Mouse (Mus musculus) midbrain, embryonic 10.5 days (tissue): Measurements from ENCODE around the gene Cyp19a1. TPM values are rescaled to one million over a fixed set of nuclear protein-coding genes. Genes with fewer than 3 reads are reported as not detected.

ENCODE experiments used
- DNase-seq: peaks from one replicate; pipeline ENCODE4 v3.0.0-alpha.2; 2017; ENCODE audit warnings: low spot score
- H3K27ac ChIP-seq: fragments of 300-500 bp; sonication (generic); replicated peaks from 2 replicates; pipeline ENCODE4 v1.5.1; 2016; ENCODE audit warnings: mild to moderate bottlenecking
- H3K27me3 ChIP-seq: fragments of 300-500 bp; sonication (generic); 2 replicates; pipeline ENCODE4 v1.6.1; 2016; ENCODE audit warnings: low read depth, mild to moderate bottlenecking; ENCODE audit not compliant: poor library complexity, severe bottlenecking
- H3K36me3 ChIP-seq: fragments of 300-500 bp; sonication (generic); 2 replicates; pipeline ENCODE4 v1.6.1; 2016; ENCODE audit warnings: mild to moderate bottlenecking, moderate library complexity
- H3K4me1 ChIP-seq: fragments of 300-500 bp; sonication (generic); 2 replicates; pipeline ENCODE4 v1.6.1; 2016
- H3K4me3 ChIP-seq: fragments of 300-500 bp; sonication (generic); 2 replicates; pipeline ENCODE4 v1.5.1; 2016; ENCODE audit warnings: mild to moderate bottlenecking, moderate library complexity
- H3K9me3 ChIP-seq: fragments of 300-500 bp; sonication (generic); replicated peaks from 2 replicates; pipeline ENCODE4 v1.6.1; 2016; ENCODE audit warnings: mild to moderate bottlenecking
- WGBS: fragments of 180-500 bp; shearing (Covaris S2); methylation state at CpG from one replicate; pipeline ENCODE4 v1.1.7; 2016; 5-methylcytosine and 5-hydroxymethylcytosine counted together
- polyA plus RNA-seq: library from polyadenylated mRNA; unstranded; fragments of >200 nt; fragmentation: Nextera tagmentation; extraction: Ambion mirVana; gene quantifications from 2 replicates; pipeline ENCODE4 v1.2.1, GENCODE M21; 2016

Gene Cyp19a1
- 0.36 TPM in 1 of 2 replicates, not detected in the other for polyA plus RNA-seq

DNA sequence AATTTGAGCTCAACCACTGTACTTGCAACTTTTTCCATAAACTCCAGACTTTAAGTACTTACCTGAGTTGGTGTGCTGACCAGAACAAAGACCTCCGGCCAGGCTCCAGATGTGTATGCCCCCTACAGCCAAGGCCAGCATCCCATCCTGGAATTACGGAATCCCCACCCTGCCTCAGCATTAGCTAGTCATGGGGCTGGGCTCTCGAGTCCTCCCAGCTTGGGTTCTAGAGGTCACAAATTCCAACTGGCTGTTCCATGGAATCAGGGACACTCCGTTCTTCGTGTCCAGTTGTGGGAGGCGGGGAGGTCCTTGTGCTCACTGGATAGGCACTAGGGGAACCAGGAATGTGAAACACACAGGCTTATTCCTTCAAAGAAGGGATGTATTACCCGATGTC, at the start of gene Cyp19a1:
Gene Cyp19a1 (minus strand): TSS at position 101 of the 400 bp plus-strand sequence.
- Histone ChIP-seq H3K36me3 (no peaks in the 10 kb centered on the region), H3K27me3 (no peaks in the 10 kb centered on the region), H3K4me3 (no peak within 1 kb of the TSS), H3K4me1 (no peaks in the 10 kb centered on the region), H3K9me3 (no peaks in the 10 kb centered on the region), H3K27ac (no peak within 1 kb of the TSS)
- WGBS = 87% methylated on average over 7 of the region's 7 CpGs
- DNase-seq = no peak

DNA sequence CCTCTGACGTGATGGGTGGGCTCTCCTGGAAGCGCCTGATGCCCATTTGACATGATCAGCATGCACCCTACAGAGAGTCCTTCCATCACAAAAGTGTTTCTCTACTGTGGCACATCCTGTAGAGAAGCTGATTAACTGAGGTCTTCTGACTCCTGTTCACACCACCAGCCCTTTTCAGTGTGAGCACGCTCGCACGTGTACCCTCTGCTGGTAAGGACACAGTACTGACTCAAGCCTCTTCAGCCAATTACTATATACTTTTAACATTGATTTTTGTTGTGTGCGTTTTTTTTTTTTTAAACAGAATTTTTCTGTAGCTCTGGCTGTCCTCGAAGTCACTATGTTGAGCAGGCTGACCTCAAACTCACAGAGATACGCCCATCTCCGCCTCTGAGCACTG, 48.5 kb upstream of the Cyp19a1 start:
- Histone ChIP-seq H3K27ac (no peak overlapping the region), H3K4me3 (no peak overlapping the region), H3K36me3 (no peaks in the 10 kb centered on the region), H3K27me3 (no peaks in the 10 kb centered on the region), H3K4me1 (no peaks in the 10 kb centered on the region), H3K9me3 (no peaks in the 10 kb centered on the region)
- DNase-seq = no peak
- WGBS = 78% methylated on average over 9 of the region's 9 CpGs

DNA sequence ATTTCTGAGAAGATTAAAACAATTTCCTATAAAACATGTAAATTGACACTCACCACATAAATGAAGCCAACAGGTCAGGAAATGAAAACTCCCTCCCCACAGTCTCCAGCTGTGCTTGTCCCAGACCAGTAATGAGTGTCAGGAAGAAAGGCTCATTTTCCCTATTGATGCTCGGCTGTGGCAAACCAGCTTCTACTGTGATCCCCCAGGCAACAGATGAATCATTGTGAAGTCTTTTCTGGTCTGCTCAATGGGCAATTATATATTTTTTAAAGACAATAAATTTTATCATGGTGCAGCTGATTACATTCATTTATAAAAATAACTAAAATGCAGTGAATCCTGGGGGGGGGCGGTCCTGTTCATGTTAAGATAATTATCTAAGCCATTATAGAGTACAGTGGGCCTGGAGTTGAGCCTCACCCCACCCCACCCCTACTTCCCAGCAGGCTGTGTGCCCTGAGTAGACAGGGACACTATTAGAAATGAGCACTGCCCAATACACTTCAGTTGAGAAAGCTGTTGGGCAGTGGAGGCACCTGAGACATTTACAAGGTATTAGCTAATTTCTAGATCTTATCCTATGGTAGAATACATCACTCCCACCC, 40.9 kb upstream of the Cyp19a1 start:
- DNase-seq = no peak
- Histone ChIP-seq H3K27ac (no peak overlapping the region), H3K36me3 (no peaks in the 10 kb centered on the region), H3K9me3 (no peaks in the 10 kb centered on the region), H3K4me3 (no peak overlapping the region), H3K4me1 (no peaks in the 10 kb centered on the region), H3K27me3 (no peaks in the 10 kb centered on the region)
- WGBS = 57% methylated on average over 2 of the region's 2 CpGs

DNA sequence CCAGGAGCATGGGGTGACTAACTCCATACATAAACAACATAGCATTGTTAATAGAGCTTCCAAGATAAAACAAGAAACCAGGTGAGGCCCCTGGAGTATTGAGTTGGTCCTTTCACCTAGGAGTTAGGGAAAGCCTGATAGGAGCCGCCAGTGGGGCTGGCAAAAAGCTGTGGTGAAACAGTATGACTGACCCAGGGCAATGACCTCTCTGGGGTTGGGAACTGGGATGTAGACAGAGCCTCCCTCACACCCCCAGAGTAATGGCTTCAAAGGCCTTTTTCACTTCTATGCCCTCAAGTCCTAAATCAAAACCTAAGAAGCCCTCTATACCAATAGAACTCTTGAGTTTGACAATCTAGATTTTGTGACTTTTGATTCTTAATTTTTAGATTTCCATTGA, 40.3 kb upstream of the Cyp19a1 start:
- no peaks in the 10 kb centered on the region for H3K9me3 ChIP-seq
- H3K27me3 ChIP-seq = no peaks in the 10 kb centered on the region
- no peaks in the 10 kb centered on the region for H3K36me3 ChIP-seq
- DNase-seq = no peak
- H3K27ac ChIP-seq = no peak overlapping the region
- H3K4me3 ChIP-seq = no peak overlapping the region
- no peaks in the 10 kb centered on the region; the same call in 1 of the 2 replicates for H3K4me1 ChIP-seq
- 70% methylated on average over 1 of the region's 1 CpGs for WGBS

DNA sequence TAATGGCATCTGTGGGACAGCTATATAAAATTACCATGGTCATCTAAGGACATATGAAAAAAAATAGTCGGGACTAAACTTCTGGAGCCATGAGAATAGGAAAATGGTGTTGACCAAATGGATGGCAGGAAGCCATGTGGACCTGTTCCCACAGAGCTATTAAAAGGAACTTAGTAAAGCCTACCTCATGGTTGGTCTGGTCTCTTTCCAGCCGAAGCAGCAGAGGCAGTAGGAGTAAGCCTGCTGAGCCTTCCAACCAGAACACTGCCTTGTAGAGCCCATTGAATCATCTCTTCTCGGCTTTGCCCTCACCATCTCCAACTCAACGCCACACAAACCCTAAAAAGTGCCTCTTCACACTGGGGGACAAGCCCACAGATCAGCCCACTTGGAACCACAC, 33.3 kb upstream of the Cyp19a1 start:
- DNase-seq = no peak
- no peaks in the 10 kb centered on the region for H3K9me3 ChIP-seq
- no peak overlapping the region for H3K4me3 ChIP-seq
- no peaks in the 10 kb centered on the region; the same call in 1 of the 2 replicates for H3K4me1 ChIP-seq
- H3K27ac ChIP-seq = no peak overlapping the region
- 85% methylated on average over 4 of the region's 4 CpGs for WGBS
- no peaks in the 10 kb centered on the region for H3K27me3 ChIP-seq
- no peaks in the 10 kb centered on the region for H3K36me3 ChIP-seq

DNA sequence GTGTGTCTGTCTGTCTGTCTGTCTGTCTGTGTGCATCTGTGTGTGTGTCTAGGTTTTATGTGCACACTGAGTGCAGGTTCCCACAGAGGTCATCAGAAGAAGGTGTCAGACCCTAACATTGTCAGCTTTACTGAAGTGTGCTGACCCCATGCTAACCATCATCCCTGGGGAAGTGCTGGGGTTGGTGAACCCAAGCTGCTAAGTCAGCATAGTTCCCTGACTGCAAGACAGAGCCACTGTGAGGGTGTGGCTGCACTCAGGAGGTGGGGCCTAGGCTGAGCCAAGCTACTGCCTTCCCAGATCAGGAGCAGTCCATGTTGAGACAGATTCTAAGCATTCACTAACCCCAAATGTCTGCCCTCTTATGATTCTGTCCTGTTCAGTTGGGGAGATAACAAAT, 31.9 kb upstream of the Cyp19a1 start:
- no peak for DNase-seq
- no peak overlapping the region for H3K27ac ChIP-seq
- no peaks in the 10 kb centered on the region for H3K27me3 ChIP-seq
- H3K9me3 ChIP-seq = no peaks in the 10 kb centered on the region
- no peaks in the 10 kb centered on the region for H3K36me3 ChIP-seq
- H3K4me3 ChIP-seq = no peak overlapping the region
- no peaks in the 10 kb centered on the region; the same call in 1 of the 2 replicates for H3K4me1 ChIP-seq

DNA sequence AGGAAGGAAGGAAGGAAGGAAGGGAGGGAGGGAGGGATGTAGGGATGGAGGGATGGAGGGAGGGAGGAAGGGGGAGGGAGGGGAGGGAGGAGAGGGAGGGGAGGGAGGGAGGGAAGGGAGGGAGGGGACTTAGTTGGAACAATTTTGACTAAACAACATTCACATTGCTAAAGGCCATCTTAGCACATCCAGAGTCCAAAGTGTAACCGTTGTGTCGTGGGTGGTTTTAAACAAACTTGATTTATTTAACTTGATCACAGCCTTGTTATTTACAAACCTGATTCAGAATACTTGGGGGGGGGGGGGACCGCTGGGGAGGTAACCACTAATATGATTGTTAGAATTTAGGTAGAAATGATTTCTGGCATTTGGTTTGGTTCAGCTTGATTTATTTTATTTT, 31.5 kb upstream of the Cyp19a1 start:
- H3K4me1 ChIP-seq = no peaks in the 10 kb centered on the region; the same call in 1 of the 2 replicates
- no peak for DNase-seq
- H3K4me3 ChIP-seq = no peak overlapping the region
- WGBS = 85% methylated on average over 3 of the region's 3 CpGs
- H3K27me3 ChIP-seq = no peaks in the 10 kb centered on the region
- no peaks in the 10 kb centered on the region for H3K9me3 ChIP-seq
- H3K27ac ChIP-seq = no peak overlapping the region
- no peaks in the 10 kb centered on the region for H3K36me3 ChIP-seq

DNA sequence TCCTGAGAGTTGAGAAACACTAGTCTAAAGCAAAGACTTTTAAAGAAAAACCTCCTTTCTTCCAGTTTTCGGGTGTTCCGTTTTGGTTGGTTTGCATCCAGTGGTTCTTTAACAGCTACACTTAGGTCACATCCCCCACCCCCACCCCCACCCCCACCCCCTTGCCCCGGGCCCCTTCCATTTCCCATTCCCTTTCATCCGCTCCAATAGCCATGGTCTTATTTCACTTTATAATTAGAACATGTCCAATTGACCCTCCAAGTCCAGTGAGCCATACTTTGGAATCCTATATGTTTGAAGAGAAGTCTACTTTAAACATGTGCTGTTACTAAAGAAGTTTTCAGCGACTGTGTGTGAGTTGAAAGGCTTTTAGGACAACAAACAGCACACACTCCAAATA, 19.9 kb upstream of the Cyp19a1 start:
- no peak overlapping the region for H3K4me3 ChIP-seq
- WGBS = 72% methylated on average over 5 of the region's 5 CpGs

DNA sequence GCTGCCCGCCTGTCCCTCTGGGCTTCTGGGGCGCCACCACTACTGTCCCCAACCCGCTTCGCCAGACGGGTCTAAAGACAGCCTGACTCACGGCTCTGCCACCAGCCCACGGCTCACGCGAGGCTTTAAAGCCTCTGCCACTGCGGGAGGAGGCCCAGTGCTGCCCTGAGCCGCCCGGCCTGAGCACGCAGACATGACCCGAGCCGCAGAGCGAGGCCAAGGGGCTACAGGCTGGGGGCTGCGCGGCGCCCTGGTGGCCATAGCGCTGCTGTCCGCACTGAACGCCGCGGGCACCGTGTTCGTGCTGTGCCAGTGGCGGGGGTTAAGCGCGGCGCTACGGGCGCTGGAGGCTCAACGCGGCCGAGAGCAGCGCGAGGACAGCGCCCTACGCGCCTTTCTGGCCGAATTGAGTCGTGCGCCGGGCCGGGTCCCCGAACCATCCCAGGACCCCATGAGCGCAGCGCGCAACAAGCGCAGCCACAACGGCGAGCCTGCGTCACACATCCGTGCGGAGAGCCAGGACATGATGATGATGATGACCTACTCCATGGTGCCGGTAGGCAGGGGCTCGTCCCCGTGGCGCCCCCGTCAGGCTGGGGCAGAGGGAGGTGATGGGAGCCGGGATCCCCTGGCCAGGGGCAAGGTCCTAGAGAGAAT, 18.5 kb upstream of the Cyp19a1 start, which contains the start of gene Gldn:
Gene Gldn (plus strand): TSS at position 156 of the 657 bp plus-strand sequence.
- Histone ChIP-seq H3K4me3 (peak within 1 kb of the TSS; percentile 55), H3K27ac (peak within 1 kb of the TSS; percentile 66), H3K36me3 (no peaks in the 10 kb centered on the region), H3K4me1 (peaks cover 22% of the 10 kb centered on the region), H3K9me3 (no peaks in the 10 kb centered on the region), H3K27me3 (peaks cover 35% of the 10 kb centered on the region)
- DNase-seq = peak; percentile 55
- 3% methylated on average over 61 of the region's 61 CpGs for WGBS

More for the DNA sequence above, 19.9 kb upstream of the Cyp19a1 start:
- Histone ChIP-seq H3K27ac (no peak overlapping the region), H3K27me3 (peaks cover 35% of the 10 kb centered on the region), H3K9me3 (no peaks in the 10 kb centered on the region), H3K4me1 (peaks cover 22% of the 10 kb centered on the region), H3K36me3 (no peaks in the 10 kb centered on the region)
- DNase-seq = no peak

DNA sequence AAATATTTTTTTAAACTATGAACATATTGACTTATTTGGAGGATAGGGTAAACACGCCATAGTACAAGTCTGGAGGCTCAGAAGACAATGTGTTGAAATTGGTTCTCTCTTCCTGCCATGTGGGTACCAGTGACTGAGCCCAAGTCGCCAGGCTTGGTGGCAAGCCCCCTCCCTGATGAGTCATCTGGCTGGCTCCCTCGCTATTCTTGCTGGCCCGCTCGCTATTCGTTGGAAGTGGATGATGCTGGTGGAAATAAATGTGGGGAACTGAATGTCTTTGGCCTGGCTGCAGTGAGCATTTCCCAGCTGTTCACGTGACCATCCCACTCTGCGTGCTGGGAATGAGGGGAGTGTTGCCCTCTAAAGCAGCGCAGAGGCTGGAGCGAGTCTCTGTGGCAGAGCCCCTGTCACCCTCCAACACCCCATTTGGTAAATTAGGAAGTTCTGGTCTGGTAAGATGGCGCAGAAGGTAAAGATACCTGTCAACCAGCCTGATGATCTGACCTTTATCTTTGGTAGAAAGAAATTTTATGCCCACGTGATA, 11.2 kb upstream of the Cyp19a1 start:
- H3K36me3 ChIP-seq = no peaks in the 10 kb centered on the region
- no peaks in the 10 kb centered on the region for H3K9me3 ChIP-seq
- H3K4me1 ChIP-seq = no peaks in the 10 kb centered on the region
- H3K4me3 ChIP-seq = no peak overlapping the region
- no peak overlapping the region for H3K27ac ChIP-seq
- no peaks in the 10 kb centered on the region for H3K27me3 ChIP-seq
- DNase-seq = no peak
- WGBS = 86% methylated on average over 12 of the region's 12 CpGs

DNA sequence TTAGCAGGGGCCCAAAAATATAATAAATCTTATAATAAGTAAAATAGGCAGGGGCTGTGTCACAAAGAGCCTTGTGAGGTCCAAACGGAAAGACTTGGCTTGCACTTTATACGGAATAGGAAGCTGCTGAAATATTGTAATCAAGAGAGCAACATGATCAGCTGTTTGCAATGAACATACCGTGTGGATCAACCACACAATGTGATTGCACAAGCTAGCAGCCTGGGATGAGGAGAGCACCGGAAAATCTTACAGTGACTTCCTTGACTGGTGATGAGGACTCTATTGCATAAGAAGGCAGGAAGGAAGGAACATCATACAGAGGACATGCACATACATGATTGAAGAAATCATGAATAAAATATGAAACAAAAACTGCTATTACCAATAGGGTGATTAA, 7.4 kb upstream of the Cyp19a1 start:
- Histone ChIP-seq H3K27ac (no peak overlapping the region), H3K4me3 (no peak overlapping the region), H3K9me3 (no peaks in the 10 kb centered on the region), H3K4me1 (no peaks in the 10 kb centered on the region), H3K36me3 (no peaks in the 10 kb centered on the region), H3K27me3 (no peaks in the 10 kb centered on the region)
- WGBS = 95% methylated on average over 4 of the region's 4 CpGs
- DNase-seq = no peak

DNA sequence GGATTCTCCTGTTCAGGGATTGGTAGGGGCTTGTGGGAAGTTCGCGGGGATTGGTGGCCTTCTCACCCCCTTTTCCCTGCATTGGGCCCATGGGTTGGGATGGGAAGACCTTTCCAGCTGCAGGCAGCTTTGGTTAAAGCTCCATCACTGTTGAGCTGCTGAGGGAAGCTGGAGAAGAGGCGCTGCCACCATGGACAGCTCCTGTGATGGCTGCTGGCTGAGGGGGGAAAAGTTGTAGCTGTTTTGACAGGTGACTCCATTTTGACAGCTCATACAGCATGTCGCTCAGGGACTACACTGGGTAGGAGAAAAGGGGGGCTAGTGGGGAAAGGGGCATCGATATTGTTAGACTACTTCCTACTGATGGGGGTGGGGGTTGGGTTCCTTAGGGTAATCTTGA, 3.0 kb upstream of the Cyp19a1 start:
- WGBS = 38% methylated on average over 5 of the region's 5 CpGs
- no peak for DNase-seq
- H3K27ac ChIP-seq = no peak overlapping the region

DNA sequence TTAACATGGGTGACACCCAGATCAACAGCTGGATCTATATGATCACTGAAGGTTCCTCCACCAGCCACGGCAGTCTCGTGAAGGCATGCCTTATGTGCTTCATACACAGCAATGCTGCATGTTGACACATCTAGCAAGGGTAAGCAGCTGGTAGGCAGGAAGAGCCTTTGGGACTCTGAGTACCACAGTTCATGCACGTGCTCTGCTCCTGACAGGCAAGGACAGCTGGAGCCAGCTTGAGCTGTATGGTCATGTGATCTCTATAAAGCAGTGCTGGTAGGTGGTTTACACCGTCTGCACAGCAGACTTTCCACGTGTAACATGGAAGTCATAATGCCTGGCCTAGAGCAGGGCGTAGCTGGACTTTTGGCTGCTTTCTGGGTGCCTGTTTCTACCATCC, 2.1 kb upstream of the Cyp19a1 start:
- no peaks in the 10 kb centered on the region for H3K36me3 ChIP-seq
- H3K9me3 ChIP-seq = no peaks in the 10 kb centered on the region
- no peaks in the 10 kb centered on the region for H3K27me3 ChIP-seq
- H3K27ac ChIP-seq = no peak overlapping the region
- H3K4me1 ChIP-seq = no peaks in the 10 kb centered on the region
- DNase-seq = no peak
- no peak overlapping the region for H3K4me3 ChIP-seq
- 85% methylated on average over 6 of the region's 6 CpGs for WGBS

More for the DNA sequence above, 3.0 kb upstream of the Cyp19a1 start:
- H3K4me1 ChIP-seq = no peaks in the 10 kb centered on the region
- no peaks in the 10 kb centered on the region for H3K27me3 ChIP-seq
- H3K4me3 ChIP-seq = no peak overlapping the region
- no peaks in the 10 kb centered on the region for H3K36me3 ChIP-seq
- no peaks in the 10 kb centered on the region for H3K9me3 ChIP-seq
